Mouse (Mus musculus): ENCODE measurements around the gene Atg14.

Atg14 gene

GRCm38 (mm10) chr14:47542283-47542682 is 28.2 kb downstream of the Atg14 start:
- 74% methylated on average over 3 of the region's 3 CpGs for WGBS

- 79% methylated on average over 10 of the region's 10 CpGs for WGBS
Observed at GRCm38 (mm10) chr14:47541325-47541948, 29.0 kb downstream of the Atg14 start.

- WGBS = 68% methylated on average over 1 of the region's 1 CpGs
Observed at GRCm38 (mm10) chr14:47535096-47535495, 35.4 kb downstream of the Atg14 start.

GRCm38 (mm10) chr14:47534176-47534525 is 36.3 kb downstream of the Atg14 start:
- WGBS = 81% methylated on average over 5 of the region's 5 CpGs

- 22% methylated on average over 11 of the region's 11 CpGs for WGBS
Observed at GRCm38 (mm10) chr14:47533365-47534175, 36.9 kb downstream of the Atg14 start.

GRCm38 (mm10) chr14:47532496-47532895 is 38.0 kb downstream of the Atg14 start:
- WGBS = 82% methylated on average over 1 of the region's 1 CpGs

- WGBS = 60% methylated on average over 12 of the region's 12 CpGs
Observed at GRCm38 (mm10) chr14:47529592-47529991, 40.9 kb downstream of the Atg14 start.

- WGBS = 22% methylated on average over 8 of the region's 8 CpGs
Observed at GRCm38 (mm10) chr14:47529019-47529418, 41.4 kb downstream of the Atg14 start.

GRCm38 (mm10) chr14:47528293-47528692 is 42.2 kb downstream of the Atg14 start:
- WGBS = 62% methylated on average over 3 of the region's 3 CpGs

GRCm38 (mm10) chr14:47527833-47528232 is 42.6 kb downstream of the Atg14 start:
- WGBS = 92% methylated on average over 2 of the region's 2 CpGs

GRCm38 (mm10) chr14:47525861-47526260 is 44.6 kb downstream of the Atg14 start:
- 48% methylated on average over 5 of the region's 5 CpGs for WGBS

GRCm38 (mm10) chr14:47525374-47525773 is 45.1 kb downstream of the Atg14 start:
- 49% methylated on average over 8 of the region's 8 CpGs for WGBS

GRCm38 (mm10) chr14:47522301-47522700 is 48.1 kb downstream of the Atg14 start:
- 75% methylated on average over 7 of the region's 7 CpGs for WGBS

- WGBS = 88% methylated on average over 1 of the region's 1 CpGs
Observed at GRCm38 (mm10) chr14:47521609-47522008, 48.8 kb downstream of the Atg14 start.

GRCm38 (mm10) chr14:47520751-47521449 is 49.5 kb downstream of the Atg14 start:
- 76% methylated on average over 13 of the region's 13 CpGs for whole genome bisulfite sequencing

- 62% methylated on average over 6 of the region's 6 CpGs for WGBS
Observed at GRCm38 (mm10) chr14:47518619-47519018, 51.8 kb downstream of the Atg14 start.

- 61% methylated on average over 6 of the region's 6 CpGs for WGBS
Observed at GRCm38 (mm10) chr14:47516755-47517154, 53.7 kb downstream of the Atg14 start.

GRCm38 (mm10) chr14:47515636-47516035 is 54.8 kb downstream of the Atg14 start:
- 86% methylated on average over 8 of the region's 8 CpGs for WGBS

GRCm38 (mm10) chr14:47514816-47515453 is 55.5 kb downstream of the Atg14 start:
- WGBS = 50% methylated on average over 7 of the region's 7 CpGs

GRCm38 (mm10) chr14:47513606-47514005 is 56.8 kb downstream of the Atg14 start:
- 47% methylated on average over 3 of the region's 3 CpGs for WGBS

- WGBS = 64% methylated on average over 4 of the region's 4 CpGs
Observed at GRCm38 (mm10) chr14:47510244-47510643, 60.2 kb downstream of the Atg14 start.

- WGBS = 50% methylated on average over 5 of the region's 5 CpGs
Observed at GRCm38 (mm10) chr14:47506676-47507075, 63.8 kb downstream of the Atg14 start.

All from cerebral cortex, adult 2 months (tissue).